8 mouse cellular contexts compared by ENCODE assay signal in genomic region chr10:88380430-88381060, GRCm38 (mm10). TPM values are rescaled to one million over a fixed set of nuclear protein-coding genes. Genes with fewer than 3 reads are reported as not detected.
A peak's percentile ranks its signal among the peaks of the same experiment; 100 is the strongest.
DNase-seq lines count a peak whose midpoint lies in the region; ATAC-seq and TF ChIP-seq lines count a peak whose summit lies in the region.

No protein-coding gene starts in this region.

- TF ChIP-seq EP300 in heart, adult 2 months (IDR thresholded peaks at IDR 0.05; ENCODE audit: insufficient read depth, low read depth, low read length), result no peak
- TF ChIP-seq EP300 in liver, postnatal 0 days (IDR thresholded peaks at IDR 0.05; ENCODE audit: low read depth), result no peak

- intact Hi-C loops in heart, adult 2 months (cut with DNase I), result no loop called here
- intact Hi-C loops in left cerebral cortex, postnatal 10 days (cut with DNase I), result no loop called here

- no peaks in the 10 kb centered on the region for H3K36me3 ChIP-seq in heart, adult 2 months (ENCODE audit: control insufficient read depth, insufficient read depth, low read length)
- no peaks in the 10 kb centered on the region for H3K36me3 ChIP-seq in embryonic facial prominence, embryonic 13.5 days
- no peaks in the 10 kb centered on the region for H3K36me3 ChIP-seq in hindbrain, embryonic 16.5 days (ENCODE audit: control insufficient read depth, insufficient read depth, low read length)
- no peaks in the 10 kb centered on the region for H3K36me3 ChIP-seq in liver, postnatal 0 days (replicated peaks; ENCODE audit: insufficient read depth, low read length)

- peak; percentile 22; the same call in 1 of the 2 replicates for TF ChIP-seq CTCF in heart, adult 2 months (IDR thresholded peaks at IDR 0.05)
- TF ChIP-seq CTCF in liver, postnatal 0 days (IDR thresholded peaks at IDR 0.05; ENCODE audit: low read depth), result 0 out of 2 replicates have a peak, but pooled peaks have one; percentile 13

- no peaks in the 10 kb centered on the region for H3K79me2 ChIP-seq in heart, adult 2 months (replicated peaks; ENCODE audit: control insufficient read depth, insufficient read depth, low read length)

- no peak for TF ChIP-seq POLR2A in heart, adult 2 months (IDR thresholded peaks at IDR 0.05; ENCODE audit: insufficient read depth, low read depth, low read length)

- WGBS in heart, adult 2 months, result 55% methylated on average over 14 of the region's 14 CpGs
- 38% methylated on average over 14 of the region's 14 CpGs for WGBS in embryonic facial prominence, embryonic 13.5 days
- 51% methylated on average over 14 of the region's 14 CpGs for WGBS in hindbrain, embryonic 16.5 days
- 59% methylated on average over 14 of the region's 14 CpGs for WGBS in liver, postnatal 0 days (ENCODE audit: insufficient replicate concordance)

- H3K4me3 ChIP-seq in heart, adult 2 months, result peak overlapping the region; percentile 73
- H3K4me3 ChIP-seq in embryonic facial prominence, embryonic 13.5 days, result peak overlapping the region; percentile 66
- H3K4me3 ChIP-seq in hindbrain, embryonic 16.5 days (ENCODE audit: low read length), result peak overlapping the region; percentile 68
- peak overlapping the region; percentile 80 for H3K4me3 ChIP-seq in liver, postnatal 0 days (ENCODE audit: low read depth, low read length)

- no peak for DNase-seq in heart, adult 2 months
- DNase-seq in heart, adult 8-10 months (ENCODE audit: low spot score), result no peak
- DNase-seq in liver, postnatal 0 days, result no peak
- DNase-seq in left cerebral cortex, postnatal 10 days (ENCODE audit: extremely low spot score in 1 of 2, low spot score in 2 of 2), result no peak
- DNase-seq in T-cell, adult 2 months (ENCODE audit: low spot score), result no peak
- DNase-seq in spleen, postnatal 4 days (ENCODE audit: low spot score in 2 of 2), result no peak

- no peak for ATAC-seq in embryonic facial prominence, embryonic 13.5 days (ENCODE audit: insufficient number of reproducible peaks, insufficient read depth, low FRiP score, low TSS enrichment, low read depth)
- ATAC-seq in hindbrain, embryonic 16.5 days, result no peak
- no peak for ATAC-seq in liver, postnatal 0 days

- peak overlapping the region; percentile 20 for H3K9ac ChIP-seq in heart, adult 2 months (ENCODE audit: low read depth, low read length)
- no peak overlapping the region for H3K9ac ChIP-seq in embryonic facial prominence, embryonic 13.5 days
- peak overlapping the region; percentile 93 for H3K9ac ChIP-seq in hindbrain, embryonic 16.5 days (ENCODE audit: low read depth, low read length)
- peak overlapping the region; percentile 74; the same call in 1 of the 2 replicates for H3K9ac ChIP-seq in liver, postnatal 0 days (replicated peaks)

- H3K4me1 ChIP-seq in heart, adult 2 months (ENCODE audit: control insufficient read depth, insufficient read depth, low read length), result peaks cover 7% of the 10 kb centered on the region
- H3K4me1 ChIP-seq in embryonic facial prominence, embryonic 13.5 days, result peaks cover 19% of the 10 kb centered on the region
- H3K4me1 ChIP-seq in hindbrain, embryonic 16.5 days (ENCODE audit: control insufficient read depth, insufficient read depth, low read depth, low read length), result peaks cover 16% of the 10 kb centered on the region
- peaks cover 14% of the 10 kb centered on the region for H3K4me1 ChIP-seq in liver, postnatal 0 days (ENCODE audit: insufficient read depth)

- no peaks in the 10 kb centered on the region for H3K27me3 ChIP-seq in heart, adult 2 months (ENCODE audit: control insufficient read depth, insufficient read depth, low read length)
- 0 out of 2 replicates have a peak, but pooled peaks cover 5% of the 10 kb centered on the region for H3K27me3 ChIP-seq in embryonic facial prominence, embryonic 13.5 days
- H3K27me3 ChIP-seq in hindbrain, embryonic 16.5 days (replicated peaks; ENCODE audit: control insufficient read depth, insufficient read depth, low read length), result no peaks in the 10 kb centered on the region
- H3K27me3 ChIP-seq in liver, postnatal 0 days (ENCODE audit: insufficient read depth, low read length), result no peaks in the 10 kb centered on the region

- peak overlapping the region; percentile 87 for H3K4me2 ChIP-seq in embryonic facial prominence, embryonic 13.5 days
- H3K4me2 ChIP-seq in hindbrain, embryonic 16.5 days (ENCODE audit: low read length), result peak overlapping the region; percentile 81
- peak overlapping the region; percentile 85 for H3K4me2 ChIP-seq in liver, postnatal 0 days (ENCODE audit: low read depth, low read length)

- H3K27ac ChIP-seq in heart, adult 2 months, result peak overlapping the region; percentile 86
- no peak overlapping the region for H3K27ac ChIP-seq in embryonic facial prominence, embryonic 13.5 days
- no peak overlapping the region for H3K27ac ChIP-seq in hindbrain, embryonic 16.5 days (ENCODE audit: low read depth, low read length)
- H3K27ac ChIP-seq in liver, postnatal 0 days (ENCODE audit: low read depth), result no peak overlapping the region

- no peaks in the 10 kb centered on the region for H3K9me3 ChIP-seq in embryonic facial prominence, embryonic 13.5 days
- H3K9me3 ChIP-seq in hindbrain, embryonic 16.5 days (ENCODE audit: control insufficient read depth, low read length), result no peaks in the 10 kb centered on the region
- no peaks in the 10 kb centered on the region for H3K9me3 ChIP-seq in liver, postnatal 0 days (ENCODE audit: low read length)

RNA-seq across cellular contexts. Expression of gene Gnptab, which starts 1.6 kb away (rescaled TPM):
- total RNA-seq in heart, adult 2 months (2021), result 10 to 100 TPM; 24.3 to 27.6 TPM
- polyA plus RNA-seq in heart, adult 2 months (2012; rRNA removed), result 11.7 and 19.3 TPM in 2 replicates
- total RNA-seq in heart, adult 8-10 months (2022), result 10 to 100 TPM; 22.0 to 32.7 (median 25.8) TPM
- 10.3 and 10.8 TPM in 2 replicates for polyA plus RNA-seq in embryonic facial prominence, embryonic 13.5 days (2015; fragmentation: Nextera tagmentation; extraction: Ambion mirVana)
- 20.2 and 24.0 TPM in 2 replicates for polyA plus RNA-seq in hindbrain, embryonic 16.5 days (2015; fragmentation: Nextera tagmentation; extraction: Ambion mirVana)
- polyA plus RNA-seq in liver, postnatal 0 days (2015; fragmentation: Nextera tagmentation; extraction: Ambion mirVana), result 1.5 and 1.8 TPM in 2 replicates
- total RNA-seq in left cerebral cortex, postnatal 10 days (2021), result 100 to 1,000 TPM; 101 to 102 TPM

RNA-seq across cellular contexts. Expression of gene Dram1, which starts 1.7 kb away (rescaled TPM):
- 1 to 10 TPM; 3.7 to 4.5 TPM for total RNA-seq in heart, adult 2 months (2021)
- polyA plus RNA-seq in heart, adult 2 months (2012; rRNA removed), result 6.8 and 7.6 TPM in 2 replicates
- 1 to 10 TPM; 2.2 to 4.1 (median 3.2) TPM for total RNA-seq in heart, adult 8-10 months (2022)
- 1.5 and 2.0 TPM in 2 replicates for polyA plus RNA-seq in embryonic facial prominence, embryonic 13.5 days (2015; fragmentation: Nextera tagmentation; extraction: Ambion mirVana)
- 0.45 and 0.64 TPM in 2 replicates for polyA plus RNA-seq in hindbrain, embryonic 16.5 days (2015; fragmentation: Nextera tagmentation; extraction: Ambion mirVana)
- 2.9 and 3.1 TPM in 2 replicates for polyA plus RNA-seq in liver, postnatal 0 days (2015; fragmentation: Nextera tagmentation; extraction: Ambion mirVana)
- 1 to 10 TPM in 1 of 2 experiments, under 1 TPM in 1; 0.94 to 1.6 TPM for total RNA-seq in left cerebral cortex, postnatal 10 days (2021)
